Mouse (Mus musculus): ENCODE data around the gene Nsf. TPM values are rescaled to one million over a fixed set of nuclear protein-coding genes. Genes with fewer than 3 reads are reported as not detected.

The Nsf gene
- polyA plus RNA-seq, 1 experiment from 2014 or later: 59.6 TPM

DNA sequence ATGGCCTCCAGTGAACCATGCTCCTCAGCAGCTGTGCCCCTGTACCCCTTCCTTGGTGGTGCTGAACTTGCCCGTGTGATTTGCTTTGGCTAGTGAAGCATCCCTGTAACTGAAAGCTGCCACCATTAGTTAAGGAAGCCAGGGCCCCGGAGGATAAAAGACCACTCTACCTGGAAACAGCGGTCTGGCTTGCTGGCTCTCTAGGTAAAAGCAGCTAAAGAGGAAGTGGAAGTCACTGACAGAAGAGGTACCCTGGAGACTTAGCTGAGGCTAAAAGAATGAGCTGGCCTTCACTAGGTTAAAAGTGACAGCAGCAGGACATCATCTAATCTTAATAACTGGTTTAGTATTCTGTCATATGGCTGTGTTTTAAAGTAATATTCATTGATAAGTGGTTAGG lies 17.0 kb upstream of the Nsf start:
- no peak overlapping the region for H3K27ac ChIP-seq (replicated peaks)
- H3K4me1 ChIP-seq: peaks cover 22% of the 10 kb centered on the region
- WGBS: 91% methylated on average over 3 of the region's 3 CpGs
- H3K4me3 ChIP-seq: no peak overlapping the region
- H3K36me3 ChIP-seq: peaks cover 70% of the 10 kb centered on the region
- no peaks in the 10 kb centered on the region for H3K9me3 ChIP-seq (replicated peaks)
- H3K27me3 ChIP-seq (ENCODE audit: low read depth, poor library complexity, severe bottlenecking): no peaks in the 10 kb centered on the region
- DNase-seq (ENCODE audit: low spot score): no peak

DNA sequence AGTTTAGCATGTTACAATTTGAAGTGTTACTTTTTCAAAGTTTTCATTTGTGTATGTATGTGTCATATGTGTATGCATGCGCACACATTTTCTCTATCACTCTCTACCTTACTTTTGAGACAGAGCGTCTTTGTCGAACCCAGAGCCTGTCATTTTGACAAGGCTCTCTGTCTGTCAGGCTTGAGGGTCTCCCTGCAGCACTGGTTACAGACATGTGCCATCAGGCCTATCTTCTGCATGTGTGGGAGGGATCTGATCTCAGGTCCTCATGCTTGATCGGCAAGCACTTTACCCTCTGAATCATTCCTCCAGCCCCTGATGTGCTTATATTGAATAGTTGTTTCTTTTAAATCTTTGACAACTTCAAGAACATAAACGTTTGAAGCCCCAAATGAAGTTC lies 15.4 kb upstream of the Nsf start:
- Histone ChIP-seq H3K36me3 (peaks cover 54% of the 10 kb centered on the region), H3K9me3 (replicated peaks) (no peaks in the 10 kb centered on the region), H3K4me3 (no peak overlapping the region), H3K4me1 (peaks cover 22% of the 10 kb centered on the region), H3K27ac (replicated peaks) (no peak overlapping the region), H3K27me3 (ENCODE audit: low read depth, poor library complexity, severe bottlenecking) (no peaks in the 10 kb centered on the region)
- DNase-seq (ENCODE audit: low spot score): no peak
- WGBS: 90% methylated on average over 5 of the region's 5 CpGs

DNA sequence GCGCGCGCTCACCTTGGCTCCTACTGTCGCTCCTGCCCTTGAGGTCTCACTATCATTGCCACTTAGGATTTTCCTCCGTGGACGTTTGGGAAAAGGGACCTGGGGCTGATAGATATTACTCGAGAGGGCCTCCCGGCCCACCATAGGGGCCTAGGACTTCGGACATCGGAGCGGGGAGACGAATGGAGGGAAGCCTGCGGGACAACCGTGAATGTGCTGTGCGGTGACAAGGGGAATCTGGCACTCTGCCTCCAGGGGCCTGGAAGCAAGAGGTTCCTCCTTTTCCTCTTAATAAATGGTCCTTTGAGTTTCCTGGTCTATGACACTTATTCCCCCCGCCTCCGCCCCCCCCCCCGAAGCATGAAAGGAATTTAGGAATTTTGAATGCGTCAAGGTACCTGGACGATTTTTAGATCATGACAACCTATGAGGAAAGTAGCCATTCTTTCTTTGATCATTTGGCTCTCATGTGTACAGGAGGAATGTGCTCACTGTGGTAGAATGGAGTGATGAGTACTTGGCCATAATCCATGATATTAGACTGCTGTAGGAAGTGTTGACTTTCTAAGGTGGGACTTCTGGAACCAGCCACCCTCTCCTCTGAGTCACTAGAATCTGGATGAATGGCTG lies 13.4 kb upstream of the Nsf start:
- no peak for DNase-seq (ENCODE audit: low spot score)
- H3K27ac ChIP-seq (replicated peaks): peak overlapping the region; percentile 88
- no peaks in the 10 kb centered on the region for H3K27me3 ChIP-seq (ENCODE audit: low read depth, poor library complexity, severe bottlenecking)
- peaks cover 22% of the 10 kb centered on the region for H3K4me1 ChIP-seq
- peak overlapping the region; percentile 97 for H3K4me3 ChIP-seq
- 4% methylated on average over 20 of the region's 20 CpGs for WGBS
- H3K36me3 ChIP-seq: peaks cover 34% of the 10 kb centered on the region
- H3K9me3 ChIP-seq (replicated peaks): no peaks in the 10 kb centered on the region

DNA sequence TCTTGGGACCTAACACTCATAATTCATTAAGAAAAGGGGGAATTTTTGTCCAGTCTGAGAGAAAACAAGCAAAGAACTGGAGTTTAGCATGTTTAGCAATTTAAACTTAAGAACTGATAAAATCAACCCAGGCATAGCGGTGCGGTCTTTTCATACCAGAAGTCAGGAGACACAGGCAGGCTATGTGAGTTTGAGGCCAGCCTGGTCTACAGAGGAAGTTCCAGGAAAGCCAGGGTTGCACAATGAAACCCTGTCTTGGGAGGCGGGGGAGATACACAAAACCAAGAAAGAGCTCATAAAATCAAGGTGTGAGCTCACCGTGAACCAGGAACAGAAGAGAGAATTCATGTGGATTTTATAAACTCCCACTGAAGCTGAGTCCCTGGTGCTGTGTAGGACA lies 3.0 kb upstream of the Nsf start:
- WGBS: 90% methylated on average over 4 of the region's 4 CpGs
- Histone ChIP-seq H3K36me3 (no peaks in the 10 kb centered on the region), H3K4me1 (peaks cover 23% of the 10 kb centered on the region), H3K4me3 (no peak overlapping the region), H3K9me3 (replicated peaks) (no peaks in the 10 kb centered on the region), H3K27me3 (ENCODE audit: low read depth, poor library complexity, severe bottlenecking) (0 out of 2 replicates have a peak, but pooled peaks cover 4% of the 10 kb centered on the region), H3K27ac (replicated peaks) (no peak overlapping the region)
- DNase-seq (ENCODE audit: low spot score): no peak

DNA sequence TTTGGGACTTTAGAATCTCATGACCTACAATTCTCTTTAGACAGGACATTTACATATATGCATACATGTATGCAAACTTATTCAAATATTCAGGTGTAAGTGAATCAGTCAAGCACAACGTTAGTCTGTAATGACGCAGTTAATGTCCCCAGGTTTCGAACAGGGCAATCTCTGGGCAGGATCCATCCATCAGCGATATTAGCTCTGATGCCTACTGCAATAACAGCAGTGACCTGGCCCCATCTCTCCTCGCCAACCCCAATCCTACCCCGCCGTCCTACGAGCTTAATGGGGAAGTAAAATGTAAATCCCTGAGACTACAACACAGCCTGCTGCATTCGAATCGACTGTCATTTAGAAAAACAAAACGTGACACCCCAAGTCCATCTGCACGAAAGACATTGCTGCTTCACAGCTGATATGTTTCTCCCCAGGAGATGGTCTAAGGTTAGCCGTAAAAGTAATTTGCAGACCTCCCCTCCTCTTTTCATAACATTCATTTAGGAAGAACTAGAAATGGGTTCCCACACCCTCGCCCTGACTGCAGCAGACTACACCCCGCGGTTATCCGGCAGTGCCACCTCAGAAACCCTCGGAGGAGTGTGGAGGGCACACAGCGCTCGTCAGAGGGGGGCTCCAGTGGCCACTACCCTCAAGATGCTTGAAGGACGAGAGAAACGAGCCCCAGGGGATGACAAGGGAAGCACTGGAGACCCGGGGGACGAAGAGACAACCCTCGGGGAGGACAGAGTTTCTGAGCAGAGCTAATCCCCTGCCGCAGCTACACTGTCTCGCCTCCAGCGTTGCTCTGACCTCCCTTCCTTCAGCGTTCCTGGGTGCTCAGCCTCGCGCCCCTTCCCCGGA lies 592 bp downstream of the Nsf start:
- H3K9me3 ChIP-seq (replicated peaks): no peaks in the 10 kb centered on the region
- DNase-seq (ENCODE audit: low spot score): no peak
- peak overlapping the region; percentile 94 for H3K27ac ChIP-seq (replicated peaks)
- peaks cover 22% of the 10 kb centered on the region for H3K4me1 ChIP-seq
- peak overlapping the region; percentile 86 for H3K4me3 ChIP-seq
- H3K36me3 ChIP-seq: 0 out of 2 replicates have a peak, but pooled peaks cover under 1% of the 10 kb centered on the region
- WGBS: 3% methylated on average over 32 of the region's 32 CpGs
- 0 out of 2 replicates have a peak, but pooled peaks cover under 1% of the 10 kb centered on the region for H3K27me3 ChIP-seq (ENCODE audit: low read depth, poor library complexity, severe bottlenecking)

DNA sequence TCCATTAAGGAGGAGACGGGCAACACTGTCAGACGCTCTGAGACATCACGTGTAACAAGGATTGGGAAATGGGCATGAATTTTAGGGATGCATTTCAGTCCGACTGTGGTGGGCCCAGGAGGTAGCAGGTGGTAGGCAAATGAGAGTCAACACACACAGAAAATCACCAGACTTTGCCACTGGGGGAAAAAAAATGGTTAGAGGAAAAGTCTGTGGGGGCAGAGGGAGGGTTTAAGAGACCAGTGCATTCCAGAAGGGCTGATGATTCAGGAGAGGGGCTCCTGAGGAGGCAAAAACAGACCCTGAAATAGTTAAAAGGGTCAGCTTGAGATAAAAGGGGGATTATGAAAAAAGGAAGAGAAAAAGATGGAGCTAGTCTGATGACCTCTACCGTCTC lies 1.2 kb downstream of the Nsf start:
- H3K27ac ChIP-seq (replicated peaks): no peak overlapping the region
- no peak for DNase-seq (ENCODE audit: low spot score)
- H3K27me3 ChIP-seq (ENCODE audit: low read depth, poor library complexity, severe bottlenecking): no peaks in the 10 kb centered on the region
- peak overlapping the region; percentile 86 for H3K4me3 ChIP-seq
- peaks cover 6% of the 10 kb centered on the region for H3K36me3 ChIP-seq
- no peaks in the 10 kb centered on the region for H3K9me3 ChIP-seq (replicated peaks)
- whole genome bisulfite sequencing: 56% methylated on average over 5 of the region's 5 CpGs
- peaks cover 22% of the 10 kb centered on the region for H3K4me1 ChIP-seq

DNA sequence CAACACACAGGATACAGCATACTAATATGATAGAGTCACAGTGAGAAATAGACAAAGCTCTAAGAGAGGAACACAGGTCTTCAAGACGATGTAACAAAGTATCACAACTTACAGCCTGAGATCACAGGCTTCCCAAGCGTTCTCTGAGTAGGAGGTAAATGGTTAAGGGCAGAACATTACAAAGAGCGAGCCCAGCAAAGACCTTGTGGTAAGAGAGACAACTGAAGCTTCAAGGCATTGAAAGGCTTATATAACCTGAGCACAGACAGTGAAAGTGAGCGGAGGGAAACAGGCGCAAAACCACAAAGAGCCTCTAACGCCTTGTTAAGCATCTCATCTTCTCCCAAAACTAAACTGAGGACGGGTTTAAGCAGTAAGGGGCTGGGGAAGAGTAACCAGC lies 2.8 kb downstream of the Nsf start:
- Histone ChIP-seq H3K36me3 (peaks cover 11% of the 10 kb centered on the region), H3K4me3 (no peak overlapping the region), H3K4me1 (peaks cover 22% of the 10 kb centered on the region), H3K9me3 (replicated peaks) (no peaks in the 10 kb centered on the region), H3K27me3 (ENCODE audit: low read depth, poor library complexity, severe bottlenecking) (no peaks in the 10 kb centered on the region), H3K27ac (replicated peaks) (no peak overlapping the region)
- WGBS: 86% methylated on average over 7 of the region's 7 CpGs
- DNase-seq (ENCODE audit: low spot score): no peak

DNA sequence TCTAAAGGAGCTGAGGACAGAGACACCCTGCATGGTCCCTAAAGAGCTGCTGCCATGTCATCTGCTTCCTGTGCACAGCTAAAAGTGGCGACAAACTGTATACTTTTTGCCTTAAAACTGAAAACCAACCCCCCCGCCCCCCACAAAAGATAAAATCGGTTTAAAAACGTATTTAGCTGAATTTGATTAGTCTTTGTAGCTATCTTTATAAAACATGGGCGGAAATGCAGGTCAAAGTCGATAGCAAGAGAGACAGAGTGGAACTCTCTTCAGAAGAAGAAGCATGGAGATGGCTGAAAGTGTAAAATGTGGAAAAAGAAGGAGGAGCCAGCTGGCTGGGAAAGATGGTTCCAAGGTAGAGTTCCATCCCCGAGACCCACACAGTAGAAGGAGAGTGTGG lies 4.9 kb downstream of the Nsf start:
- no peaks in the 10 kb centered on the region for H3K9me3 ChIP-seq (replicated peaks)
- 90% methylated on average over 7 of the region's 7 CpGs for WGBS

DNA sequence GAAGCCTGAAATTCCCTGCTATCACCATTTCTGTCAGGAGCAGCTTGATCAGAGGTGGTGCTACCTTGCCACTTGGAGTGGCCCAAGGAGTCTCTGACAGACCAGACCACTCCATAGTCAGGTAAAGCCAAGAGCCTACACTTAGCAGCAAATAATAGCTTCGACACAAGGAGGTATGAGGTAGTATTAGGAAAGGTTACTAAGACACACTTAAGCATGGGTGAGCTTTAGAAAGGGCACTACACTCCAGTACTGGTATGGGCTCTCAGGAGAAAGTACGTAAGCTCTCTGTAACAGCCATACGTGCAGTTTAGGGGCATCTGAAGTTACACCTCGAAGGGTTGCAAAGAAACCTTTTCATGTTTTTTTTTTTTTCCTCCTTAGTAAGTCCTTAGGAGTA lies 11.1 kb downstream of the Nsf start:
- no peak overlapping the region for H3K27ac ChIP-seq (replicated peaks)
- H3K4me3 ChIP-seq: no peak overlapping the region
- no peaks in the 10 kb centered on the region for H3K4me1 ChIP-seq
- peaks cover 23% of the 10 kb centered on the region for H3K36me3 ChIP-seq
- H3K9me3 ChIP-seq (replicated peaks): no peaks in the 10 kb centered on the region
- no peak for DNase-seq (ENCODE audit: low spot score)
- 96% methylated on average over 4 of the region's 4 CpGs for WGBS
- no peaks in the 10 kb centered on the region for H3K27me3 ChIP-seq (ENCODE audit: low read depth, poor library complexity, severe bottlenecking)

More for the DNA sequence above, 4.9 kb downstream of the Nsf start:
- Histone ChIP-seq H3K4me1 (peaks cover 22% of the 10 kb centered on the region), H3K27ac (replicated peaks) (no peak overlapping the region), H3K27me3 (ENCODE audit: low read depth, poor library complexity, severe bottlenecking) (no peaks in the 10 kb centered on the region), H3K4me3 (no peak overlapping the region), H3K36me3 (peaks cover 11% of the 10 kb centered on the region)
- DNase-seq (ENCODE audit: low spot score): no peak

DNA sequence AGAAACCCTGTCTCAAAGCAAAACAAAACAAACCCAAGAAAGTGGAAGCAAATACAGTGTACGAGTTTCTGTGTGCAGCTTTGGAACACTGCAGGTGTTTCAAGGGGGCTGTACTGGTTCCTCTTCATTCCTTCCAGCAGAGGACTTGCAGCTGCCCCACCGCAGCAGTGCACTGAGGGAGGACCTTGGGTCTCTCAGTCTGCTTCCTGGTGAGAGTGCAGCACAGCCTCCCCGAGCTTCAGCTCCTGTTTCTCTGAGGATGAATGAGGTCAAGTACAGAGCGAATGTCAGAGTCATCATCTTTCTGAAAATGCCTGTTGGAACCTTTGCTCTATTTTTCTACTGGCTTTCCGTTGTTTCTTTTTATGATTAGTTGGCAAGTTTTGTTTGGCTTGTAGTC lies 12.5 kb downstream of the Nsf start:
- Histone ChIP-seq H3K36me3 (peaks cover 17% of the 10 kb centered on the region), H3K9me3 (replicated peaks) (no peaks in the 10 kb centered on the region), H3K27me3 (ENCODE audit: low read depth, poor library complexity, severe bottlenecking) (no peaks in the 10 kb centered on the region), H3K27ac (replicated peaks) (no peak overlapping the region), H3K4me3 (no peak overlapping the region), H3K4me1 (peaks cover 2% of the 10 kb centered on the region)
- 78% methylated on average over 5 of the region's 5 CpGs for WGBS
- DNase-seq (ENCODE audit: low spot score): no peak

DNA sequence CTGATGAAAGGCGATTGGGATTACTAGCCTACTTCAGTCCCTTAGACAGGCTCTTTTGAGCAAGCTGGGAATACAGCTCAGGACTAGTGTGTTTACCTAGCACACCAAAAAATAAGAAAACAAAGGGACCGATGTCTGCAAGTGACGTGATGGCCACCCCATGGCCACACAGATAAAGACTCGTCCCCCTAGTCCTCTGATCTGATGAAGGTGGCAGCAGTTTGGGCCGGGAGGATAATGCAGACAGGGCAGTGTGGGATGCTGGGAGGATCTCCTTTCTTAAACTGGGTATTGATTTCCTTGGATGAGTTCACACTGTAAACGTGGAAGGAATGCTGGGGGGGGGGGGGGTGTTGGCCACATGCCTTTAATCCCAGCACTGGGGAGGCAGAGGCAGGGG lies 13.0 kb downstream of the Nsf start:
- H3K4me1 ChIP-seq: peaks cover 7% of the 10 kb centered on the region
- no peak for DNase-seq (ENCODE audit: low spot score)
- H3K27ac ChIP-seq (replicated peaks): no peak overlapping the region
- H3K27me3 ChIP-seq (ENCODE audit: low read depth, poor library complexity, severe bottlenecking): no peaks in the 10 kb centered on the region
- 73% methylated on average over 6 of the region's 6 CpGs for WGBS
- peaks cover 17% of the 10 kb centered on the region for H3K36me3 ChIP-seq
- no peak overlapping the region for H3K4me3 ChIP-seq
- H3K9me3 ChIP-seq (replicated peaks): no peaks in the 10 kb centered on the region

DNA sequence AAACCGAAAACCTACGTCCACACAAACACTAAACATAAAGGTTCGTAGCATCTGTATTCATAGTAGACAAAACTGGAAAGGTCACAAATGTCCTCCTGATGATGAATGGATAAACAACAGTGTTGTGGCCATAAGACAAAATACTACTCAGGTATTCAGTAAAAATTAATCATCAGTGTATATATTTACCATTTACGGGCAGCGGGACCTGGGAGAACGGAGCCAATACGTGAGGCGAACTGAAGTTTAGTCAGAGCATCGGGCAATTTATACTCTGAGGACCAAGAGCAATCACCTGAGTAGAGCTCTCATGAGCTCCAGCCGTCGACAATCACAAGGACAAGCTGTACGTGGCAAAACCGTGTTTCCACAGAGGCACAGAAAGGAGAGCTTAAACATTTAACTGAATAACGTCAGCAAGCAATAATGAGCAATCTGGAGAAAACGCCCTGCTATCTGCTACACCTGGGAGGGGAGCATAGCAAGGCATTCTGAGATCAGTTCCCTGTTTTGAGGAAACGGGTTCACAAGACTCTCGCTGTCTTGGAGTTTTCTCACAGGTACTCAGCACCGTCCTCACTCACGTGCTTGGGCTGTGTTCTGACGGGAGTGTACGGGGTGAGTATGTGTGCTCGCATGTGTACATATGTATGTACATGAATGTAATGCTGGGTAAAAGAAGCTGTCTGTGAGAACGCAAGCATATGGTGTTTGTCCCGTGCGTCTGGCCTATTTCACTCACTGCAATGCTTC lies 15.7 kb downstream of the Nsf start:
- no peak overlapping the region for H3K27ac ChIP-seq (replicated peaks)
- no peaks in the 10 kb centered on the region for H3K9me3 ChIP-seq (replicated peaks)
- DNase-seq (ENCODE audit: low spot score): no peak
- no peak overlapping the region for H3K4me3 ChIP-seq
- peaks cover 17% of the 10 kb centered on the region for H3K36me3 ChIP-seq
- no peaks in the 10 kb centered on the region for H3K27me3 ChIP-seq (ENCODE audit: low read depth, poor library complexity, severe bottlenecking)
- peaks cover 9% of the 10 kb centered on the region for H3K4me1 ChIP-seq
- WGBS: 93% methylated on average over 25 of the region's 25 CpGs

DNA sequence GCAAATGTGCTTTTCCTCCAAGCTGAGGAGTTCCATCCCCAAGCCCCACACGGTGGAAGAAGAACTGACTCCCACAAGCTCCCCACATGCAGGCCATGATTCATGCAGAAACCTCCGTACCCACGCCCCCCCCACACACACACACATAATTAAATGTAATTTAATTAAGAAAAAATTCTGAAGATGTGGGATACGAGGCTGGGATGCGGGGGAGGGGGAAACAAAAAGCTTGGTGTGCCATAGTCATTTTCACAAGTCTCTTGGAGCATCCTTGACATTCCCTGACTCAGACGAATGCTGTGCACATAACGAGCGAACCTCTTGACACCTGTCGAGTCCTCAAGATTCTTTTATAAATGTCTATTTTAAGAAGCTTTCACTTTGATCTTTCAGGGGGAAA lies 16.4 kb downstream of the Nsf start:
- Histone ChIP-seq H3K9me3 (replicated peaks) (no peaks in the 10 kb centered on the region), H3K27ac (replicated peaks) (no peak overlapping the region), H3K4me3 (no peak overlapping the region), H3K4me1 (peaks cover 9% of the 10 kb centered on the region), H3K27me3 (ENCODE audit: low read depth, poor library complexity, severe bottlenecking) (no peaks in the 10 kb centered on the region), H3K36me3 (peaks cover 17% of the 10 kb centered on the region)
- WGBS: 95% methylated on average over 9 of the region's 9 CpGs
- no peak for DNase-seq (ENCODE audit: low spot score)
